In the genomic region with DNA sequence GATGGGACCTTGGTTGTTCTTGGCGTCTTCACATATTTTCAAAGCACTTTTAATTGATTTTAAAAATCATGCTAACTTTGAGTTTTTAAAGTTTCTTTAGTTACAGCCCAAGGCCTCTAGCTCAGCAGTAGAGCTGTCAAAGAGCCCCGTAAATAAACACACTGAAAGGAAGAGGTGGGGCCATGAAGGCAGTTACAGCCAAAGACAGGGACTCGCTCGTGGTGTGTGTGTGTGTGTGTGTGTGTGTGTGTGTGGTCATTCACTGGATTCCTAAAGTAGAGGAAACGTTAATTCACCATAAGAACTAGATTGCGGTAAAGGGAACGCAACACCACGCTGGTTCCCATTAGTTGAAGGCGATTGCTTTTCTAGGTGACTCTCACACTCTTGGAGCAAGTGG, we compare ENCODE assay signal across 19 mouse cellular contexts. TPM values are rescaled to one million over a fixed set of nuclear protein-coding genes. Genes with fewer than 3 reads are reported as not detected.
A peak's percentile ranks its signal among the peaks of the same experiment; 100 is the strongest.
DNase-seq lines count a peak whose midpoint lies in the region; ATAC-seq lines count a peak whose summit lies in the region.
"Had no signal": no experiment of that assay in that cellular context is flagged by ENCODE, and none has a peak within 500 bp of the region (broad histone marks: within the 10 kb centered on the region; RNA-seq: fewer than 3 reads in every experiment).

No protein-coding gene starts in this region.

- no peaks in the 10 kb centered on the region for H3K27me3 ChIP-seq in liver, embryonic 16.5 days (ENCODE audit: control insufficient read depth, insufficient read depth, low read depth, low read length)
- no peaks in the 10 kb centered on the region for H3K27me3 ChIP-seq in forebrain, embryonic 10.5 days (ENCODE audit: poor library complexity, severe bottlenecking)
- H3K27me3 ChIP-seq: forebrain, embryonic 13.5 days; heart, embryonic 13.5 days; liver, embryonic 13.5 days had no signal

- H3K27ac ChIP-seq in liver, embryonic 16.5 days (ENCODE audit: low read length): peak overlapping the region; percentile 26; the same call in 1 of the 2 replicates
- peak overlapping the region; percentile 87 for H3K27ac ChIP-seq in macrophage
- H3K27ac ChIP-seq in forebrain, embryonic 10.5 days: no peak overlapping the region
- H3K27ac ChIP-seq: forebrain, embryonic 13.5 days; heart, embryonic 13.5 days; hindbrain, embryonic 10.5 days; layer of hippocampus, adult 2 months; liver, embryonic 13.5 days had no signal

- H3K9ac ChIP-seq in liver, embryonic 16.5 days (ENCODE audit: low read depth, low read length): no peak overlapping the region
- H3K9ac ChIP-seq: forebrain, embryonic 13.5 days; heart, embryonic 13.5 days; liver, embryonic 13.5 days had no signal

- H3K4me1 ChIP-seq in liver, embryonic 16.5 days (ENCODE audit: control insufficient read depth, low read depth, low read length): no peaks in the 10 kb centered on the region
- no peaks in the 10 kb centered on the region for H3K4me1 ChIP-seq in forebrain, embryonic 10.5 days
- H3K4me1 ChIP-seq: forebrain, embryonic 13.5 days had no signal

- H3K79me2 ChIP-seq in macrophage (ENCODE audit: inconsistent target): no peaks in the 10 kb centered on the region

- 34% methylated on average over 9 of the region's 9 CpGs for WGBS in liver, embryonic 16.5 days (ENCODE audit: insufficient replicate concordance)
- WGBS in macrophage (ENCODE audit: missing documents): 38% methylated on average over 9 of the region's 9 CpGs
- WGBS in forebrain, embryonic 10.5 days: 93% methylated on average over 9 of the region's 9 CpGs

- ATAC-seq in liver, embryonic 16.5 days (ENCODE audit: low read depth): no peak
- peak; percentile 24; the same call in 1 of the 2 replicates for ATAC-seq in common myeloid progenitor, adult 5-6 weeks (replicated peaks; ENCODE audit: low read depth, poor library complexity, severe bottlenecking)
- ATAC-seq: CD4-positive, CD25-positive, alpha-beta regulatory T cell, adult 4 months; forebrain, embryonic 13.5 days; inflammation-experienced regulatory T-cells, adult 6 months had no signal

- no peaks in the 10 kb centered on the region for H3K36me3 ChIP-seq in liver, embryonic 16.5 days (ENCODE audit: control insufficient read depth, insufficient read depth)
- H3K36me3 ChIP-seq in macrophage (ENCODE audit: inconsistent target): no peaks in the 10 kb centered on the region
- no peaks in the 10 kb centered on the region for H3K36me3 ChIP-seq in forebrain, embryonic 10.5 days (replicated peaks)
- H3K36me3 ChIP-seq: heart, embryonic 13.5 days; hindbrain, embryonic 10.5 days; liver, embryonic 13.5 days had no signal

- no peaks in the 10 kb centered on the region for H3K9me3 ChIP-seq in liver, embryonic 16.5 days (replicated peaks; ENCODE audit: control insufficient read depth, low read length)
- no peaks in the 10 kb centered on the region for H3K9me3 ChIP-seq in forebrain, embryonic 10.5 days
- H3K9me3 ChIP-seq: forebrain, embryonic 13.5 days; heart, embryonic 13.5 days; hindbrain, embryonic 10.5 days; liver, embryonic 13.5 days had no signal

- no peak overlapping the region for H3K4me2 ChIP-seq in liver, embryonic 16.5 days (ENCODE audit: low read depth, low read length)
- H3K4me2 ChIP-seq: forebrain, embryonic 13.5 days; heart, embryonic 13.5 days; liver, embryonic 13.5 days; midbrain, embryonic 11.5 days had no signal

- no peak overlapping the region for H3K4me3 ChIP-seq in liver, embryonic 16.5 days (ENCODE audit: low read depth, low read length)
- H3K4me3 ChIP-seq in macrophage (ENCODE audit: inconsistent target): no peak overlapping the region
- no peak overlapping the region for H3K4me3 ChIP-seq in forebrain, embryonic 10.5 days
- H3K4me3 ChIP-seq: forebrain, embryonic 13.5 days; heart, embryonic 13.5 days; hindbrain, embryonic 10.5 days; layer of hippocampus, adult 2 months; liver, embryonic 13.5 days; myocyte had no signal

- DNase-seq in liver: no peak
- DNase-seq in kidney, postnatal 25 days: peak; percentile 50 to 65
- no peak for DNase-seq in gastrocnemius, postnatal 10 days
- no peak for DNase-seq in forebrain, embryonic 10.5 days (ENCODE audit: extremely low spot score, low spot score)
- DNase-seq: adrenal gland, adult 8-10 months; cerebellum, adult 8-10 months; embryo, embryonic 11 days; liver, embryonic 13.5 days had no signal

RNA-seq across cellular contexts. Expression of a gene that starts 43.2 kb away (rescaled TPM):
- polyA plus RNA-seq in liver, embryonic 16.5 days (2015; fragmentation: Nextera tagmentation; extraction: Ambion mirVana): 5.8 and 6.6 TPM in 2 replicates
- total RNA-seq in common myeloid progenitor, adult 5-6 weeks (2017): 29.2 and 33.9 TPM in 2 replicates
- total RNA-seq in macrophage (2018; cell fraction: chromatin; rRNA removed): 100 to 1,000 TPM in 22 of 26 experiments, 10 to 100 TPM in 4; 49.6 to 586 (median 135) TPM
- 100 to 1,000 TPM in 6 of 26 experiments, 10 to 100 TPM in 20; 20.7 to 221 (median 85.7) TPM for total RNA-seq in macrophage (2018; cell fraction: cytosol; rRNA removed)
- 100 to 1,000 TPM in 23 of 26 experiments, 10 to 100 TPM in 3; 76.3 to 456 (median 155) TPM for total RNA-seq in macrophage (2018; cell fraction: nucleus; rRNA removed)
- polyA plus RNA-seq in macrophage (2018): 36.8 to 60.6 TPM (median 36.9 TPM) in 3 replicates
- total RNA-seq in gastrocnemius, postnatal 10 days (2021): 10 to 100 TPM; 13.7 to 17.8 TPM
- 10.8 and 12.0 TPM in 2 replicates for polyA plus RNA-seq in forebrain, embryonic 10.5 days (2016; fragmentation: Nextera tagmentation; extraction: Ambion mirVana)

Comparison
In these comparisons a context has a peak if more than half of its experiments do, and no peak if none do; other contexts are left out.
1. DNase-seq: peak in kidney, postnatal 25 days (2 of 2); none in liver (single experiment), gastrocnemius, postnatal 10 days (single experiment) and forebrain, embryonic 10.5 days (single experiment).